Mouse (Mus musculus): ENCODE measurements around the gene Mcrs1.

DNA sequence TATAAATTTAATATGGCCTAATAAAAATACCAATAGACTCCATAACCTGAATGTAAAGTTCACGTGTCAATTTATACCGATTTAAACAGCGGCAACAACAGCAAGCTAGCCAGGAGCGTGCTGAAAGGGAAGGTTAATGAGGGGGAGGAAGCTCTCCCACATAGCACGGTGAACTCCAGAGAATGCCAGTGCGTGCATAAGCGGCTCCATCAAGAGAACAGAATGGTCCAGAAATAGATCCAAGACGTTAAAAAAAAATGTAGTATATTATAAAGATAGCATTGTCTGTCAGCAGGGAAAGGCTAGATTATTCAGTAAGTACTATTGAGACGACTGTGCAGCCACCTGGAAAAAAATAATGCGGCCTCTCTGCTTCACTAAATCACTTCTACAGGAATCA is 10.9 kb upstream of the Mcrs1 start:
- TF ChIP-seq POLR2A (IDR thresholded peaks at IDR 0.05; ENCODE audit: insufficient read length, low read depth) (no peak), E2F4 (IDR thresholded peaks at IDR 0.05; ENCODE audit: insufficient read depth) (no peak), TCF12 (IDR thresholded peaks at IDR 0.05; ENCODE audit: insufficient read depth, poor library complexity, severe bottlenecking) (no peak), SRF (IDR thresholded peaks at IDR 0.05; ENCODE audit: control insufficient read depth, insufficient read length, low read depth) (no peak), CEBPB (IDR thresholded peaks at IDR 0.05; ENCODE audit: insufficient read depth, poor library complexity, severe bottlenecking) (no peak), USF1 (IDR thresholded peaks at IDR 0.05; ENCODE audit: low read depth) (no peak)
